In the genomic region with DNA sequence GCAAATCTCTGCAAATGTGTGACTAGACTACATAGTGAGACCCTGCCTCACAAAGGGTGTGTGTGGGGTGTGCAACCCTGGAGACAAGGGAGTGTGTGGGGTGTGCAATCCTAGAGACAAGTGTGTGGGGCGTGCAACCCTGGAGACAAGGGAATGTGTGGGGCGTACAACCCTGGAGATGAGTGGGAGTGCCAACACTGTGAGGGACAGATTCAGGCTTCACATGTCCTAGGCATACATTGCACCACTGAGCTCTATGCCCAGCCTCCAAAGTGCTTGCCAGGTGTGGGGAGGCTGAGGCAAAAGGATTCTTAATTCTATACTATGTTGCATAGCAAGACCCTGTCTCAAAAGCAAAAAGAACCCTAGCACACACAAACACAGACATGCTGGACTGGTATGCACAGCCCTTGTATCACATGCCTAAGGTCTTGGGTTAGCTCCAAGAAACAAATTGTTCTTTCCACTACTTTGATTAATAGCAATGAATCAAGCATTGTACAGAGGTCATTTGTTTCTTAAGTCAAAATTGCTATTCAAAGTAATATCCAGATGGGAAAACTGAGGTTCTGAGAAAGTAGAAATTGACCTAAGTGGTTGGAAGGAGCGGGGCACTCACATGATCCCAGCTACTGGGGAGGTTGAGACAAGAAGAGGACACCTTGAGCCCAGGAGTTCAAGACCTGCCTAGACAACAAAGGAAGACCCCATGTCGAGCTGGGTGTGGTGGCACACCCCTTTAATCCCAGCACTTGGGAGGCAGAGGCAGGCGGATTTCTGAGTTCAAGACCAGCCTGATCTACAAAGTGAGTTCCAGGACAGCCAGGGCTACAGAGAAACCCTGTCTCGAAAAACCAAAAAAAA, we compare ENCODE assay signal across 19 mouse cellular contexts. TPM values are rescaled to one million over a fixed set of nuclear protein-coding genes. Genes with fewer than 3 reads are reported as not detected.
DNase-seq lines count a peak whose midpoint lies in the region; TF ChIP-seq lines count a peak whose summit lies in the region.
"Had no signal": no experiment of that assay in that cellular context is flagged by ENCODE, and none has a peak within 500 bp of the region (broad histone marks: within the 10 kb centered on the region; RNA-seq: fewer than 3 reads in every experiment).

No protein-coding gene starts in this region.

- no peak for TF ChIP-seq CTCF in layer of hippocampus, adult 2 months (conservative IDR thresholded peaks at IDR 0.05)
- TF ChIP-seq CTCF in testis, adult 2 months (IDR thresholded peaks at IDR 0.05; ENCODE audit: control insufficient read depth, insufficient read depth, insufficient replicate concordance, low read depth, low read length): no peak

- H3K36me3 ChIP-seq in testis, adult 2 months (ENCODE audit: control insufficient read depth, insufficient read depth, low read length): 0 out of 2 replicates have a peak, but pooled peaks cover 2% of the 10 kb centered on the region

- H3K27ac ChIP-seq in layer of hippocampus, adult 2 months: peak overlapping the region; percentile 84
- H3K27ac ChIP-seq in testis, adult 2 months (ENCODE audit: control insufficient read depth, insufficient read depth, low read depth, low read length): peak overlapping the region; percentile 67
- H3K27ac ChIP-seq: gastrocnemius, adult 2 months; hindbrain, postnatal 0 days; limb, embryonic 13.5 days; neural tube, embryonic 12.5 days had no signal

- TF ChIP-seq POLR2A in testis, adult 2 months (IDR thresholded peaks at IDR 0.05; ENCODE audit: control insufficient read depth, low read depth, low read length): peak; percentile 35; the same call in 1 of the 2 replicates

- H3K4me1 ChIP-seq in testis, adult 2 months (ENCODE audit: control insufficient read depth, insufficient read depth, low read length): peaks cover 7% of the 10 kb centered on the region

- no peak overlapping the region for H3K4me3 ChIP-seq in layer of hippocampus, adult 2 months
- H3K4me3 ChIP-seq in testis, adult 2 months (ENCODE audit: control insufficient read depth, low read depth, low read length): no peak overlapping the region
- H3K4me3 ChIP-seq: gastrocnemius, adult 2 months; limb, embryonic 13.5 days; neural tube, embryonic 12.5 days had no signal

- peak; percentile 44 to 84 for DNase-seq in adrenal gland, adult (ENCODE audit: inconsistent age in 2 of 2, low spot score in 1 of 2)
- DNase-seq in adrenal gland, postnatal 4 days (ENCODE audit: low spot score in 2 of 2): no peak
- DNase-seq in layer of hippocampus, adult 2 months (ENCODE audit: low spot score in 2 of 2): peak; percentile 23 to 25
- DNase-seq in layer of hippocampus, postnatal 14 days (ENCODE audit: low spot score in 2 of 2): no peak
- DNase-seq in testis, postnatal 10 days (ENCODE audit: low spot score): no peak
- DNase-seq in testis, postnatal 14 days (ENCODE audit: low spot score): peak; percentile 55
- no peak for DNase-seq in thymus, postnatal 0 days (ENCODE audit: low spot score)
- DNase-seq: cerebellum, adult 11 months; cerebellum, postnatal 14 days; gastrocnemius, adult 2 months; heart, adult 18-20 months; kidney, adult 11 months; kidney, postnatal 25 days; lung, postnatal 10 days; thymus, adult 18-20 months had no signal

- H3K27me3 ChIP-seq in testis, adult 2 months (ENCODE audit: control insufficient read depth, insufficient read depth, low read length): no peaks in the 10 kb centered on the region
- H3K27me3 ChIP-seq: limb, embryonic 13.5 days; neural tube, embryonic 12.5 days had no signal

RNA-seq across cellular contexts. Expression of a gene that starts 1.8 kb away (rescaled TPM):
- total RNA-seq in adrenal gland, postnatal 4 days (2021): 100 to 1,000 TPM; 118 to 136 TPM
- 10 to 100 TPM; 21.9 to 22.1 TPM for total RNA-seq in layer of hippocampus, adult 2 months (2021)
- total RNA-seq in layer of hippocampus, postnatal 14 days (2021): 10 to 100 TPM; 22.6 to 22.8 TPM
- 18.2 and 19.3 TPM in 2 replicates for polyA plus RNA-seq in testis, adult 2 months (2012; rRNA removed)
- 74.7 and 79.0 TPM in 2 replicates for polyA plus RNA-seq in thymus, postnatal 0 days (2015; fragmentation: Nextera tagmentation; extraction: Ambion mirVana)

RNA-seq across cellular contexts. Expression of a gene that starts 11.3 kb away (rescaled TPM):
- 100 to 1,000 TPM; 146 to 165 TPM for total RNA-seq in adrenal gland, postnatal 4 days (2021)
- 10 to 100 TPM; 42.5 to 44.2 TPM for total RNA-seq in layer of hippocampus, adult 2 months (2021)
- 10 to 100 TPM; 50.5 to 59.1 TPM for total RNA-seq in layer of hippocampus, postnatal 14 days (2021)
- polyA plus RNA-seq in testis, adult 2 months (2012; rRNA removed): 107 TPM in 2 replicates
- polyA plus RNA-seq in thymus, postnatal 0 days (2015; fragmentation: Nextera tagmentation; extraction: Ambion mirVana): 454 and 470 TPM in 2 replicates

RNA-seq across cellular contexts. Expression of a gene that starts 15.7 kb away (rescaled TPM):
- total RNA-seq in adrenal gland, postnatal 4 days (2021): 10 to 100 TPM; 65.2 to 73.1 TPM
- 10 to 100 TPM; 54.7 to 55.7 TPM for total RNA-seq in layer of hippocampus, adult 2 months (2021)
- 10 to 100 TPM; 41.8 to 46.1 TPM for total RNA-seq in layer of hippocampus, postnatal 14 days (2021)
- polyA plus RNA-seq in testis, adult 2 months (2012; rRNA removed): 19.2 and 19.4 TPM in 2 replicates
- polyA plus RNA-seq in thymus, postnatal 0 days (2015; fragmentation: Nextera tagmentation; extraction: Ambion mirVana): 30.1 and 30.5 TPM in 2 replicates

RNA-seq across cellular contexts. Expression of a gene that starts 20.0 kb away (rescaled TPM):
- 10 to 100 TPM; 32.3 to 36.2 TPM for total RNA-seq in adrenal gland, postnatal 4 days (2021)
- 10 to 100 TPM; 14.5 to 15.3 TPM for total RNA-seq in layer of hippocampus, adult 2 months (2021)
- total RNA-seq in layer of hippocampus, postnatal 14 days (2021): 10 to 100 TPM; 16.2 to 16.3 TPM
- 6.5 and 6.7 TPM in 2 replicates for polyA plus RNA-seq in testis, adult 2 months (2012; rRNA removed)
- 25.7 and 25.8 TPM in 2 replicates for polyA plus RNA-seq in thymus, postnatal 0 days (2015; fragmentation: Nextera tagmentation; extraction: Ambion mirVana)

RNA-seq across cellular contexts. Expression of a gene that starts 25.7 kb away (rescaled TPM):
- 10 to 100 TPM; 28.9 to 31.8 TPM for total RNA-seq in adrenal gland, postnatal 4 days (2021)
- total RNA-seq in layer of hippocampus, adult 2 months (2021): 100 to 1,000 TPM; 186 to 206 TPM
- 100 to 1,000 TPM; 128 to 144 TPM for total RNA-seq in layer of hippocampus, postnatal 14 days (2021)
- polyA plus RNA-seq in testis, adult 2 months (2012; rRNA removed): 16.4 and 20.7 TPM in 2 replicates
- polyA plus RNA-seq in thymus, postnatal 0 days (2015; fragmentation: Nextera tagmentation; extraction: Ambion mirVana): 11.0 and 11.2 TPM in 2 replicates

Comparison
In these comparisons a context has a peak if more than half of its experiments do, and no peak if none do; other contexts are left out.
1. DNase-seq: peak in adrenal gland, adult (2 of 2), layer of hippocampus, adult 2 months (2 of 2) and testis, postnatal 14 days (single experiment); none in adrenal gland, postnatal 4 days (0 of 2), layer of hippocampus, postnatal 14 days (0 of 2), testis, postnatal 10 days (single experiment) and thymus, postnatal 0 days (single experiment).
2. RNA of a gene that starts 1.8 kb away (total RNA-seq): 118 to 136 TPM in adrenal gland, postnatal 4 days; 22.6 to 22.8 TPM in layer of hippocampus, postnatal 14 days and 21.9 to 22.1 TPM in layer of hippocampus, adult 2 months; every median in the first group is over 4 times any median in the second.